Mouse (Mus musculus) forebrain, embryonic 12.5 days (tissue): Measurements from ENCODE around the gene Gm4881. TPM values are rescaled to one million over a fixed set of nuclear protein-coding genes. Genes with fewer than 3 reads are reported as not detected.

Experiments
- microRNA-seq: library from miRNA; unstranded; fragments of <30 nt; microRNA quantifications from one replicate; pipeline ENCODE4, GENCODE M21; 2017
- polyA plus RNA-seq: library from polyadenylated mRNA; unstranded; fragments of >200 nt; fragmentation: Nextera tagmentation; extraction: Ambion mirVana; gene quantifications from 2 replicates; pipeline ENCODE4 v1.2.1, GENCODE M21; 2016

Gene Gm4881
- polyA plus RNA-seq, 1 experiment from 2014 or later, result 1.0 TPM

Small RNA genes lying within 50 kb of the gene (microRNA-seq; reads per million reads assigned to microRNA genes)
- gene Mir7046 (0.97 reads per million), gene Mir7047 (not detected)

Other genes starting within 250 kb of the Gm4881 start
- not detected in 2 replicates for gene BC049730, start 235.3 kb downstream of the Gm4881 start, polyA plus RNA-seq
- gene Gm4763, start 217.6 kb downstream of the Gm4881 start, polyA plus RNA-seq, result not detected in 2 replicates
- 0.20 TPM in 1 of 2 replicates, not detected in the other for gene Cd177, start 184.2 kb downstream of the Gm4881 start, polyA plus RNA-seq
- 0.36 TPM in 1 of 2 replicates, not detected in the other for gene Ceacam10, start 167.3 kb downstream of the Gm4881 start, polyA plus RNA-seq
- gene Gm9844, start 82.3 kb downstream of the Gm4881 start, polyA plus RNA-seq, result 24.7 and 28.6 TPM in 2 replicates
- not detected in 2 replicates for gene Lypd4, start 74.6 kb downstream of the Gm4881 start, polyA plus RNA-seq
- gene Dmrtc2, start 74.4 kb downstream of the Gm4881 start, polyA plus RNA-seq, result 0.24 TPM in 1 of 2 replicates, not detected in the other
- 1,399 and 1,518 TPM in 2 replicates for gene Rps19, start 60.1 kb downstream of the Gm4881 start, polyA plus RNA-seq
- gene Cd79a, start 47.1 kb downstream of the Gm4881 start, polyA plus RNA-seq, result 0.22 TPM in 1 of 2 replicates, not detected in the other
- gene Arhgef1, start 41.6 kb downstream of the Gm4881 start, polyA plus RNA-seq, result 68.3 and 73.5 TPM in 2 replicates
- gene Rabac1, start 28.3 kb upstream of the Gm4881 start, polyA plus RNA-seq, result 82.3 and 87.7 TPM in 2 replicates
- 68.2 and 87.4 TPM in 2 replicates for gene Atp1a3, start 61.5 kb upstream of the Gm4881 start, polyA plus RNA-seq
- 14.3 and 18.1 TPM in 2 replicates for gene Grik5, start 127.9 kb upstream of the Gm4881 start, polyA plus RNA-seq
- gene Zfp574, start 128.1 kb upstream of the Gm4881 start, polyA plus RNA-seq, result 39.7 and 41.2 TPM in 2 replicates
- 22.3 and 28.6 TPM in 2 replicates for gene Pou2f2, start 235.2 kb upstream of the Gm4881 start, polyA plus RNA-seq